Mouse (Mus musculus) monocyte, adult 59 days (primary cell): ENCODE data around the gene Vmn1r43. TPM values are rescaled to one million over a fixed set of nuclear protein-coding genes. Genes with fewer than 3 reads are reported as not detected.

Source experiments
- total RNA-seq, 2 experiments: library from RNA; stranded (reverse); gene quantifications; one replicate each; pipeline ENCODE4 v1.2.4; 2023

Gene Vmn1r43
- not detected for total RNA-seq

DNA sequence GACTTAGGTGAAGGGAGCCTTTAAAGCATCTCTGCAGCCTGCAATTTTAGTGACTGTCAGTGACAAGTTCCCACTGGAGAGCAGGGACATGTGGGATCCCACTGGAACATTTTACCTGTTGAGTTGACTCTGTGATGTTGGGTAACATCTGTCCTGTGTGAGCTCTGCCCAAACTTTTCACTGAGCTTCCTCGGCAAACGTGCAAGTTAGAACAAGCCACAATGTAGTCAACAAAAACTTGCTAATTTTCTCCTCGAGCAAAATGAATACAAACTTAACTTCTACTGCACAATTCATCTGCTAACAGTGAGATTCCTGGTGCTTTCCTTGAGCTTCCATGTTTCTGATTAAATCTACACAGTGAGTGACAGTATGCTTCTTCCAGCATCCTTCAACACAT is at the start of gene Vmn1r43, which contains the start of gene Vmn1r42:
Gene Vmn1r43, minus strand, starts transcription at position 101 of the 400 bp plus-strand sequence.
Gene Vmn1r42, minus strand, starts transcription at position 101 of the 400 bp plus-strand sequence.

DNA sequence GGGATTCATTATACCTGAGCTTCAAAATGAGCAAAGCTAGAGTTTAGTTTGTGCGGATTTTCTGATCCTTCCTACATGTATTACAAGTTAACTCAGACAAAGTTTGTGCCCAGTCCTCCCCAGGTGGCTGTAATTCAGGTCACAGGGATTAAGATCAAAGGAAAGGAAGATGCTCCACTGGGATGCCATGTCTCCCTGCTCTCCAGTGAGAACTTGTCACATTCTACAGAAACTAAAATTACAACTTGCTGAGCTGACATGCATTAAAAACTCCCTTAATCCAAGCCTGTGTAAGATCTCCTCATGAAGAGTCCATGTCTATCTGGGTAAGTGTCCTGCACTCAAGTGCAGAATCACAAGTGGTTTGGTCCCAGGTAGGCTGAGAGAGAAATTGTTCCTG is 7.1 kb upstream of the Vmn1r43 start, which contains the start of gene Vmn1r44:
Gene Vmn1r44, plus strand, starts transcription at position 301 of the 400 bp plus-strand sequence.

Other genes with a start within 250 kb of the Vmn1r43 start
- 1 to 10 TPM; 3.5 to 4.5 TPM for gene Txnrd3, start 232.4 kb downstream of the Vmn1r43 start, total RNA-seq
- not detected for gene Vmn1r40, start 168.9 kb downstream of the Vmn1r43 start, total RNA-seq
- gene Vmn1r41, start 135.6 kb downstream of the Vmn1r43 start, total RNA-seq = not detected
- gene Vmn1r42, start within 50 bp of the Vmn1r43 start, total RNA-seq = not detected
- gene Vmn1r44, start 7.2 kb upstream of the Vmn1r43 start, total RNA-seq = not detected
- not detected for gene Vmn1r45, start 64.2 kb upstream of the Vmn1r43 start, total RNA-seq
- not detected for gene Vmn1r46, start 92.9 kb upstream of the Vmn1r43 start, total RNA-seq
- gene Vmn1r47, start 139.7 kb upstream of the Vmn1r43 start, total RNA-seq = not detected
- not detected for gene Vmn1r48, start 160.4 kb upstream of the Vmn1r43 start, total RNA-seq
- gene Vmn1r49, start 202.1 kb upstream of the Vmn1r43 start, total RNA-seq = not detected
- not detected for gene Vmn1r50, start 225.0 kb upstream of the Vmn1r43 start, total RNA-seq
- not detected for gene Vmn1r51, start 246.2 kb upstream of the Vmn1r43 start, total RNA-seq